In genomic region chr17:46297028-46297363, GRCm38 (mm10) we compare ENCODE assay signal across 8 mouse cellular contexts. TPM values are rescaled to one million over a fixed set of nuclear protein-coding genes. Genes with fewer than 3 reads are reported as not detected.
DNase-seq lines count a peak whose midpoint lies in the region; ATAC-seq and TF ChIP-seq lines count a peak whose summit lies in the region.

No protein-coding gene starts in this region.

- H3K27me3 ChIP-seq in heart, adult 2 months (ENCODE audit: control insufficient read depth, insufficient read depth, low read length), result peaks cover 2% of the 10 kb centered on the region
- peaks cover 40% of the 10 kb centered on the region for H3K27me3 ChIP-seq in hindbrain, embryonic 11.5 days (ENCODE audit: control insufficient read depth, insufficient read depth, low read length)
- peaks cover 55% of the 10 kb centered on the region for H3K27me3 ChIP-seq in liver, postnatal 0 days (ENCODE audit: insufficient read depth, low read length)

- DNase-seq in heart, adult 2 months, result no peak
- no peak for DNase-seq in heart, adult 9 months (ENCODE audit: low spot score in 2 of 2)
- no peak for DNase-seq in hindbrain, embryonic 11.5 days (ENCODE audit: low spot score)
- no peak for DNase-seq in liver, postnatal 0 days
- no peak for DNase-seq in thymus, postnatal 0 days (ENCODE audit: low spot score)
- no peak for DNase-seq in adrenal gland, postnatal 4 days (ENCODE audit: low spot score in 2 of 2)
- DNase-seq in kidney, adult 9 months, result no peak

- no peak for TF ChIP-seq EP300 in heart, adult 2 months (IDR thresholded peaks at IDR 0.05; ENCODE audit: insufficient read depth, low read depth, low read length)
- TF ChIP-seq EP300 in liver, postnatal 0 days (IDR thresholded peaks at IDR 0.05; ENCODE audit: low read depth), result no peak

- TF ChIP-seq CTCF in heart, adult 2 months (IDR thresholded peaks at IDR 0.05), result no peak
- no peak for TF ChIP-seq CTCF in liver, postnatal 0 days (IDR thresholded peaks at IDR 0.05; ENCODE audit: low read depth)

- no peaks in the 10 kb centered on the region for H3K9me3 ChIP-seq in hindbrain, embryonic 11.5 days (ENCODE audit: control insufficient read depth, low read length)
- no peaks in the 10 kb centered on the region for H3K9me3 ChIP-seq in liver, postnatal 0 days (ENCODE audit: low read length)

- no peak for TF ChIP-seq POLR2A in heart, adult 2 months (IDR thresholded peaks at IDR 0.05; ENCODE audit: insufficient read depth, low read depth, low read length)

- peak; percentile 24 for ATAC-seq in CD4-positive, CD25-positive, alpha-beta regulatory T cell, adult 4 months
- no peak for ATAC-seq in hindbrain, embryonic 11.5 days (ENCODE audit: low FRiP score)
- no peak for ATAC-seq in liver, postnatal 0 days

- H3K4me2 ChIP-seq in hindbrain, embryonic 11.5 days (replicated peaks; ENCODE audit: low read depth, low read length), result peak overlapping the region; percentile 100
- peak overlapping the region; percentile 88 for H3K4me2 ChIP-seq in liver, postnatal 0 days (ENCODE audit: low read depth, low read length)

- H3K36me3 ChIP-seq in heart, adult 2 months (ENCODE audit: control insufficient read depth, insufficient read depth, low read length), result no peaks in the 10 kb centered on the region
- no peaks in the 10 kb centered on the region for H3K36me3 ChIP-seq in hindbrain, embryonic 11.5 days (ENCODE audit: control insufficient read depth, insufficient read depth, low read length)
- no peaks in the 10 kb centered on the region for H3K36me3 ChIP-seq in liver, postnatal 0 days (replicated peaks; ENCODE audit: insufficient read depth, low read length)

- no peaks in the 10 kb centered on the region; the same call in 1 of the 2 replicates for H3K4me1 ChIP-seq in heart, adult 2 months (ENCODE audit: control insufficient read depth, insufficient read depth, low read length)
- H3K4me1 ChIP-seq in hindbrain, embryonic 11.5 days (replicated peaks; ENCODE audit: control insufficient read depth, insufficient read depth, low read length), result peaks cover 12% of the 10 kb centered on the region; the same call in 1 of the 2 replicates
- peaks cover 17% of the 10 kb centered on the region for H3K4me1 ChIP-seq in liver, postnatal 0 days (ENCODE audit: insufficient read depth)

- H3K4me3 ChIP-seq in heart, adult 2 months, result peak overlapping the region; percentile 50
- H3K4me3 ChIP-seq in hindbrain, embryonic 11.5 days (ENCODE audit: low read depth, low read length), result peak overlapping the region; percentile 60
- H3K4me3 ChIP-seq in liver, postnatal 0 days (ENCODE audit: low read depth, low read length), result peak overlapping the region; percentile 56; the same call in 1 of the 2 replicates

- H3K79me2 ChIP-seq in heart, adult 2 months (replicated peaks; ENCODE audit: control insufficient read depth, insufficient read depth, low read length), result no peaks in the 10 kb centered on the region

- intact Hi-C loops in heart, adult 2 months (cut with DNase I), result loop anchor here (5.0 kb wide), 1 partner anchor 565 kb away; the partner anchor contains the start of gene 1600014C23Rik

- 17% methylated on average over 6 of the region's 6 CpGs for WGBS in heart, adult 2 months
- 9% methylated on average over 6 of the region's 6 CpGs for WGBS in hindbrain, embryonic 11.5 days
- WGBS in liver, postnatal 0 days (ENCODE audit: insufficient replicate concordance), result 10% methylated on average over 6 of the region's 6 CpGs

- H3K27ac ChIP-seq in heart, adult 2 months, result no peak overlapping the region
- H3K27ac ChIP-seq in hindbrain, embryonic 11.5 days (ENCODE audit: low read depth, low read length), result no peak overlapping the region
- no peak overlapping the region for H3K27ac ChIP-seq in liver, postnatal 0 days (ENCODE audit: low read depth)

- H3K9ac ChIP-seq in heart, adult 2 months (ENCODE audit: low read depth, low read length), result no peak overlapping the region
- peak overlapping the region; percentile 58; the same call in 1 of the 2 replicates for H3K9ac ChIP-seq in hindbrain, embryonic 11.5 days (ENCODE audit: low read depth, low read length)
- no peak overlapping the region for H3K9ac ChIP-seq in liver, postnatal 0 days (replicated peaks)

RNA-seq across cellular contexts. Expression of gene Dlk2, which starts 0.2 kb away (rescaled TPM):
- under 1 TPM; 0.23 to 0.39 TPM for total RNA-seq in heart, adult 2 months (2021)
- polyA plus RNA-seq in heart, adult 2 months (2012; rRNA removed), result 0.35 and 0.74 TPM in 2 replicates
- polyA plus RNA-seq in CD4-positive, CD25-positive, alpha-beta regulatory T cell, adult 4 months (2017; shearing (Covaris generic)), result not detected
- polyA plus RNA-seq in hindbrain, embryonic 11.5 days (2014; fragmentation: Nextera tagmentation; extraction: Ambion mirVana), result 1.3 and 1.8 TPM in 2 replicates
- not detected in 2 replicates for polyA plus RNA-seq in liver, postnatal 0 days (2015; fragmentation: Nextera tagmentation; extraction: Ambion mirVana)
- 8.1 and 9.6 TPM in 2 replicates for polyA plus RNA-seq in thymus, postnatal 0 days (2015; fragmentation: Nextera tagmentation; extraction: Ambion mirVana)
- 1 to 10 TPM in 1 of 2 experiments, under 1 TPM in 1; 0.54 to 1.7 TPM for total RNA-seq in adrenal gland, postnatal 4 days (2021)

RNA-seq across cellular contexts. Expression of gene Tjap1, which starts 14.2 kb away (rescaled TPM):
- 10 to 100 TPM; 28.3 to 34.7 TPM for total RNA-seq in heart, adult 2 months (2021)
- polyA plus RNA-seq in heart, adult 2 months (2012; rRNA removed), result 35.8 and 39.1 TPM in 2 replicates
- 10 to 100 TPM; 15.0 to 18.5 TPM for polyA plus RNA-seq in CD4-positive, CD25-positive, alpha-beta regulatory T cell, adult 4 months (2017; shearing (Covaris generic))
- 43.4 and 47.4 TPM in 2 replicates for polyA plus RNA-seq in hindbrain, embryonic 11.5 days (2014; fragmentation: Nextera tagmentation; extraction: Ambion mirVana)
- 5.6 and 6.2 TPM in 2 replicates for polyA plus RNA-seq in liver, postnatal 0 days (2015; fragmentation: Nextera tagmentation; extraction: Ambion mirVana)
- 26.8 and 27.6 TPM in 2 replicates for polyA plus RNA-seq in thymus, postnatal 0 days (2015; fragmentation: Nextera tagmentation; extraction: Ambion mirVana)
- total RNA-seq in adrenal gland, postnatal 4 days (2021), result 10 to 100 TPM; 68.8 to 75.3 TPM

RNA-seq across cellular contexts. Expression of gene Abcc10, which starts 31.2 kb away (rescaled TPM):
- 1 to 10 TPM; 3.9 to 4.0 TPM for total RNA-seq in heart, adult 2 months (2021)
- polyA plus RNA-seq in heart, adult 2 months (2012; rRNA removed), result 9.1 and 13.4 TPM in 2 replicates
- 1 to 10 TPM; 3.0 to 4.3 TPM for polyA plus RNA-seq in CD4-positive, CD25-positive, alpha-beta regulatory T cell, adult 4 months (2017; shearing (Covaris generic))
- polyA plus RNA-seq in hindbrain, embryonic 11.5 days (2014; fragmentation: Nextera tagmentation; extraction: Ambion mirVana), result 3.8 and 4.8 TPM in 2 replicates
- polyA plus RNA-seq in liver, postnatal 0 days (2015; fragmentation: Nextera tagmentation; extraction: Ambion mirVana), result 1.5 TPM in 2 replicates
- polyA plus RNA-seq in thymus, postnatal 0 days (2015; fragmentation: Nextera tagmentation; extraction: Ambion mirVana), result 3.5 and 4.0 TPM in 2 replicates
- total RNA-seq in adrenal gland, postnatal 4 days (2021), result 10 to 100 TPM; 13.8 to 14.1 TPM

RNA-seq across cellular contexts. Expression of gene Lrrc73, which starts 43.7 kb away (rescaled TPM):
- total RNA-seq in heart, adult 2 months (2021), result under 1 TPM; 0.21 to 0.34 TPM
- polyA plus RNA-seq in heart, adult 2 months (2012; rRNA removed), result 0.59 and 0.70 TPM in 2 replicates
- under 1 TPM in 1 of 2 experiments, not detected in 1; 0.30 TPM for polyA plus RNA-seq in CD4-positive, CD25-positive, alpha-beta regulatory T cell, adult 4 months (2017; shearing (Covaris generic))
- polyA plus RNA-seq in hindbrain, embryonic 11.5 days (2014; fragmentation: Nextera tagmentation; extraction: Ambion mirVana), result 3.1 and 3.4 TPM in 2 replicates
- 0.12 TPM in 1 of 2 replicates, not detected in the other for polyA plus RNA-seq in liver, postnatal 0 days (2015; fragmentation: Nextera tagmentation; extraction: Ambion mirVana)
- polyA plus RNA-seq in thymus, postnatal 0 days (2015; fragmentation: Nextera tagmentation; extraction: Ambion mirVana), result 1.1 and 1.2 TPM in 2 replicates
- total RNA-seq in adrenal gland, postnatal 4 days (2021), result 1 to 10 TPM; 6.3 to 7.3 TPM

RNA-seq across cellular contexts. Expression of gene Yipf3, which starts 49.1 kb away (rescaled TPM):
- 10 to 100 TPM; 72.4 to 82.8 TPM for total RNA-seq in heart, adult 2 months (2021)
- polyA plus RNA-seq in heart, adult 2 months (2012; rRNA removed), result 136 and 142 TPM in 2 replicates
- 10 to 100 TPM; 43.4 to 51.9 TPM for polyA plus RNA-seq in CD4-positive, CD25-positive, alpha-beta regulatory T cell, adult 4 months (2017; shearing (Covaris generic))
- 64.0 and 64.7 TPM in 2 replicates for polyA plus RNA-seq in hindbrain, embryonic 11.5 days (2014; fragmentation: Nextera tagmentation; extraction: Ambion mirVana)
- 62.6 and 68.7 TPM in 2 replicates for polyA plus RNA-seq in liver, postnatal 0 days (2015; fragmentation: Nextera tagmentation; extraction: Ambion mirVana)
- polyA plus RNA-seq in thymus, postnatal 0 days (2015; fragmentation: Nextera tagmentation; extraction: Ambion mirVana), result 119 and 124 TPM in 2 replicates
- 100 to 1,000 TPM; 137 to 139 TPM for total RNA-seq in adrenal gland, postnatal 4 days (2021)
